Mouse (Mus musculus): ENCODE results near the gene 9130019O22Rik. TPM values are rescaled to one million over a fixed set of nuclear protein-coding genes. Genes with fewer than 3 reads are reported as not detected.
A peak's percentile ranks its signal among the peaks of the same experiment; 100 is the strongest.
"Not testable (repeated sequence)": the region's sequence is repeated elsewhere in the genome, so short reads cannot be mapped to it uniquely, and the experiment has no call there.

The 9130019O22Rik gene
- polyA plus RNA-seq, 1 experiment from 2014 or later, result 5.5 TPM

DNA sequence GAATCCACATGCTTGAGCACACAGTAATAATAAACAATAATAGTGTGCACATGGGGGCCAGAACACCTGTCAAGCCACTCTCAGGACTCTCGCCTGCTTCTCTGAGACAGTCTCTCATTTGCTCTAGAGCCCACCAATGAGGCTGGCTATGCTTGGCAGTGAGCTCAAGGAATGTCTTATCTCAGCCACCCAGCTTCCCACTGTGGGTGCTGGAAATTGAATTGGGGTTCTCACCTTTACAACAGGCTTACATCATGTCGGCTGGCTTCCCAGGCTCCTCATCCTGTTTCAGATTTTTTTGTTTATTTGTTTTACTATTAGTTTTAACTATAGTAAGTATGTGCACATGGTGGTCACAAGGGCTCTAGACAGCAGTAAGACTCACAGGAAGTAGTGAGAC is 15.8 kb downstream of the 9130019O22Rik start:
- no peaks in the 10 kb centered on the region for H3K9me3 ChIP-seq
- no peak for ATAC-seq (replicated peaks)
- H3K27me3 ChIP-seq, result no peaks in the 10 kb centered on the region
- H3K36me3 ChIP-seq, result peaks cover 4% of the 10 kb centered on the region; the same call in 1 of the 2 replicates
- H3K4me3 ChIP-seq, result no peak overlapping the region
- no peak overlapping the region for H3K9ac ChIP-seq (replicated peaks)
- H3K4me2 ChIP-seq (replicated peaks), result no peak overlapping the region
- no peak overlapping the region for H3K27ac ChIP-seq (replicated peaks)
- H3K4me1 ChIP-seq, result peaks cover 4% of the 10 kb centered on the region; the same call in 1 of the 2 replicates
- WGBS, result 88% methylated on average over 2 of the region's 2 CpGs

DNA sequence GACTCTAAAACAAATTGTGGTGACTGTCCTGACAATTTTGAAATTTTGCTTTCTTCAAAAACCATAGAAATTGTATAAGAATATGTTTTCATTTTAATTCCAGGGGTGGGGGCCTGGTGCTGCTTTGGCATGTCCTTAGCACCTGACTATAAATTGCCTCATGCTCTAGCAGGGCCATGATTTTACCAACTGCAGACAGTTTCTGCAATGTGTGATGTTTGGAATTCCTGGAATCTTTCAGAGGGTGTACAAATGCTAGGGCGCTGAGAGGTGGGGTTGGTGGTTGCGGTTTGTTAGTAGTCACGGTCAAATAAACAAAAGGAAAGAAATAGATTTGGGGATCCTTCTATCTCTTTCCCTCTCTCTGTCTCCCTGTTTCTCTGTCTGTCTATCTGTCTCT is 20.7 kb downstream of the 9130019O22Rik start:
- H3K27me3 ChIP-seq, result no peaks in the 10 kb centered on the region
- no peak overlapping the region for H3K4me3 ChIP-seq
- H3K9me3 ChIP-seq, result no peaks in the 10 kb centered on the region
- peaks cover 17% of the 10 kb centered on the region for H3K4me1 ChIP-seq
- H3K27ac ChIP-seq (replicated peaks), result no peak overlapping the region
- no peak overlapping the region for H3K4me2 ChIP-seq (replicated peaks)
- no peak overlapping the region for H3K9ac ChIP-seq (replicated peaks)
- ATAC-seq (replicated peaks), result no peak
- no peaks in the 10 kb centered on the region for H3K36me3 ChIP-seq
- WGBS, result 91% methylated on average over 3 of the region's 3 CpGs

DNA sequence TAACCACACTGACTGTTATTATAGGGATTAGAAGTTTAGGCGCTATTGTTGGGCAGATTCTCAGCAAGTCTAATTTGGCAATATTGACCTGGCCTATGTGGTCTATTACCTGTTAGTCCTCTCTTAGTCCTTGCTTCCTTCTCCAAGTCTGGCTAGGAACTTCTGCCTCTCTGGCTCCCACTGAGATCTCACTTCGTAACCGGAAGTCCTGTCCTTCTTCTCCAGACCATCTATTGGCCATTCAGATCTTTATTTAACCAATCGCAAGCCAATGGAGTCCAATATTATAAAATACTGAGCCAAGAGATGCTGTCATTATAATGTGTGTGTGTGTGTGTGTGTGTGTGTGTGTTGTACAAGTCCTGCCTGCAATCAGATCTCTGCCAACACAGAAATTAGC is 22.8 kb downstream of the 9130019O22Rik start:
- WGBS, result 34% methylated on average over 4 of the region's 4 CpGs
- H3K27me3 ChIP-seq, result peaks cover 3% of the 10 kb centered on the region; the same call in 1 of the 2 replicates
- peak overlapping the region; percentile 57; the same call in 1 of the 2 replicates for H3K9ac ChIP-seq (replicated peaks)
- peak overlapping the region; percentile 76 for H3K4me2 ChIP-seq (replicated peaks)
- no peaks in the 10 kb centered on the region for H3K9me3 ChIP-seq
- ATAC-seq (replicated peaks), result no peak; the same call in 1 of the 2 replicates
- H3K4me3 ChIP-seq, result peak overlapping the region; percentile 38
- no peaks in the 10 kb centered on the region for H3K36me3 ChIP-seq
- 0 out of 2 replicates have a peak overlapping the region, but pooled peaks have one; percentile 35 for H3K27ac ChIP-seq (replicated peaks)
- peaks cover 17% of the 10 kb centered on the region for H3K4me1 ChIP-seq

DNA sequence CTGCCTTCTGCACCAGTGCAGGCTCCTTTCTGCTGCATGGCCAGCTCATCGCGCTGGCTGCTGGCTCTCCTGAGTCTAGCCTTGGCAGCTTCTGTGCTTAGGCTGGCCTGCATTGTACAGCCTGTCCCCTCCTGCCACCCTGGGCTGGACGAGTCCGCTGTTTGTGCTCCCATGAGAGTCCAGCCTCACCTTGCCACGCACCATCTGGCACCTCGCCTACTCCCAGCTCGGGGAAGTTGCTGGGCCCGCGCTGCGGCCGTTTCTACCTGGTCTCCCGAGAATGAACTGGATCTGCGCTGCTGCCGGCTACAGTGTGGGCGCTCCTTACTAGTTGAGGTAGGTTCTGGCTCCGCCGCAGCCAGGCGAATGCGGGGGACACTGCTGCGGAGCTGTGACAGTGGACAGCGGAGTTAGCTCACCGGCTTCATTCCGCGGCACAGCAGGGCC is 23.5 kb downstream of the 9130019O22Rik start:
- H3K27me3 ChIP-seq, result peaks cover 3% of the 10 kb centered on the region; the same call in 1 of the 2 replicates
- no peak for ATAC-seq (replicated peaks)
- peak overlapping the region; percentile 57 for H3K9ac ChIP-seq (replicated peaks)
- H3K9me3 ChIP-seq, result no peaks in the 10 kb centered on the region
- no peaks in the 10 kb centered on the region for H3K36me3 ChIP-seq
- peak overlapping the region; percentile 35; the same call in 1 of the 2 replicates for H3K27ac ChIP-seq (replicated peaks)
- peak overlapping the region; percentile 38 for H3K4me3 ChIP-seq
- H3K4me2 ChIP-seq (replicated peaks), result peak overlapping the region; percentile 76
- 1% methylated on average over 24 of the region's 24 CpGs for WGBS
- H3K4me1 ChIP-seq, result peaks cover 17% of the 10 kb centered on the region

DNA sequence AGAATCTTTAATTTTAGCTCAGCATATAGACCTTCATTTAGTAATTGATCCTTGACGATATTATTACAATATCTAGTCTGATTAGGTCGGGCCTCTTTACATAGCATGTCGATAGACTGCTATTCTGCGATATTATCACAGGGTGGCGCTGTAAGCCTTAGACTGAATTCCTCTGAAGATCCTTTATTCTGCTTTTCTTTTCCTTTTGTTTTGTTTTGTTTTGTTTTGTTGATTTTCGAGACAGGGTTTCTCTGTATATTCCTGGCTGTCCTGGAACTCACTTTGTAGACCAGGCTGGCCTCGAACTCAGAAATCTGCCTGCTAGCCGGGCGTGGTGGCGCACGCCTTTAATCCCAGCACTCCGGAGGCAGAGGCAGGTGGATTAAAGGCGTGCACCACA is 24.5 kb downstream of the 9130019O22Rik start:
- H3K9me3 ChIP-seq; H3K9ac ChIP-seq (replicated peaks); H3K36me3 ChIP-seq; H3K27me3 ChIP-seq; ATAC-seq (replicated peaks); H3K27ac ChIP-seq (replicated peaks): not testable (repeated sequence)
- Histone ChIP-seq H3K4me2 (replicated peaks) (peak overlapping the region; percentile 27), H3K4me3 (peak overlapping the region; percentile 25; the same call in 1 of the 2 replicates), H3K4me1 (peaks cover 17% of the 10 kb centered on the region)
- WGBS, result 9% methylated on average over 13 of the region's 13 CpGs

DNA sequence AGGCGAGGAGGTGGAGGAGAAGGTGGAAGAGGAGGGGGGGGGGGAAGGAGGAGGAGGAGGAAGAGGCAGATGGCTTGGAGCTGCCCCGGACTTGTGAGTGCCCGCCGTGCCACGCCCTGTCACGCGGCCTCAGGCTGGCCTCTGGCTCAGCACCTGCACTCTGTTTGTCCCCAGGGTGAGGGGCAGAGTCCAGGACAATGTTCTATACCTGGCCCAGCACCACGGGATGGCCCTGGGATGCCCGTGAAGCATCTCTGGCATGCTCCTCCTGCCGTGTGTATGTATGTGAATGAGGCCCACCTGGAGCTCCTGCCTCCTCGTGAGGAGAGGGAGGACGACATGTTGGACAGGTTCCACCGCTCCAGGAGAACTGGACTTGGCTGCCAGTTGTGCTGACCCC is 25.5 kb downstream of the 9130019O22Rik start:
- Histone ChIP-seq H3K4me3 (no peak overlapping the region), H3K27ac (replicated peaks) (no peak overlapping the region), H3K27me3 (peaks cover 3% of the 10 kb centered on the region; the same call in 1 of the 2 replicates), H3K9me3 (no peaks in the 10 kb centered on the region), H3K36me3 (no peaks in the 10 kb centered on the region), H3K4me1 (peaks cover 17% of the 10 kb centered on the region), H3K9ac (replicated peaks) (no peak overlapping the region), H3K4me2 (replicated peaks) (no peak overlapping the region)
- 65% methylated on average over 12 of the region's 13 CpGs for WGBS
- ATAC-seq (replicated peaks), result no peak

DNA sequence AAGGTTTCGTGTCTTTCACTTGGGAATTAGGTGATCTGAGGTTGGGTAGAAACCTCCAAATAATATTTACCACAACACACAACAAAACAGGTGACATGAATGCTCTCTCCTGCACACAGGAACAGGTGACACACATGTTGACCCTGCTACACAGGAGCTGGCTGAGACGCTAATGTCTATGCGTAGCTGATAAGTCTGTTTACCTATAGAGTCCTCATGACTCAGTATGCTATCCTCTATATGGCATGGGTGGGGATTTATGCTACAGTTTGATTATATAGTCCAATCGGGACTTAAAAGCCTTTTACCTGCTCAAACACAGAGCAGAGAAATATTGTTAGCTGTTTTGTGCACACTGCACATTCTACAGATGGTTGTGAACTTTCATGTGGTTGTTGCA is 26.7 kb downstream of the 9130019O22Rik start:
- WGBS, result 84% methylated on average over 4 of the region's 4 CpGs
- Histone ChIP-seq H3K4me2 (replicated peaks) (no peak overlapping the region), H3K27me3 (peaks cover 3% of the 10 kb centered on the region; the same call in 1 of the 2 replicates), H3K36me3 (no peaks in the 10 kb centered on the region), H3K9me3 (no peaks in the 10 kb centered on the region), H3K4me3 (no peak overlapping the region), H3K27ac (replicated peaks) (no peak overlapping the region), H3K9ac (replicated peaks) (no peak overlapping the region), H3K4me1 (peaks cover 17% of the 10 kb centered on the region)
- no peak for ATAC-seq (replicated peaks)

DNA sequence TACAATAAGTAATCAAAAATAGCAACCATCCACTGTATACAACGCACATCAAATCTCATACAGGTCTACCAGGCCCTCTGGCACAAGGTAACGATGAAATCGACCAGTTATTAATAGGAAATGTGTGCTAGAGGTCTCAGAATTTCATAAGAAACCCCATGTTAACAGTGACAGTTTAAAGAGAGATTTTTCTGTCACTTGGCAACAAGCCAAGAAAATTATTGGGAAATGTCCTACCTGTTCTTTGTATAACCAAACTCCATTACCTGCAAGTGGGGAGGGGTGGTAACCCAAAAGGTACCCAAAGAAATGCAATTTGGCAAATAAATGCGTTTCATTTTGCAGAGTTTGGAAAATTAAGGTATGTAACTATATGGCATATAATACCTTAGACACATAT is 28.5 kb downstream of the 9130019O22Rik start:
- H3K4me3 ChIP-seq, result no peak overlapping the region
- no peaks in the 10 kb centered on the region for H3K9me3 ChIP-seq
- H3K27ac ChIP-seq (replicated peaks), result no peak overlapping the region
- 71% methylated on average over 4 of the region's 4 CpGs for WGBS
- no peak for ATAC-seq (replicated peaks)
- peaks cover 6% of the 10 kb centered on the region for H3K4me1 ChIP-seq
- H3K27me3 ChIP-seq, result peaks cover 3% of the 10 kb centered on the region; the same call in 1 of the 2 replicates
- no peaks in the 10 kb centered on the region for H3K36me3 ChIP-seq
- H3K9ac ChIP-seq (replicated peaks), result no peak overlapping the region
- no peak overlapping the region for H3K4me2 ChIP-seq (replicated peaks)

DNA sequence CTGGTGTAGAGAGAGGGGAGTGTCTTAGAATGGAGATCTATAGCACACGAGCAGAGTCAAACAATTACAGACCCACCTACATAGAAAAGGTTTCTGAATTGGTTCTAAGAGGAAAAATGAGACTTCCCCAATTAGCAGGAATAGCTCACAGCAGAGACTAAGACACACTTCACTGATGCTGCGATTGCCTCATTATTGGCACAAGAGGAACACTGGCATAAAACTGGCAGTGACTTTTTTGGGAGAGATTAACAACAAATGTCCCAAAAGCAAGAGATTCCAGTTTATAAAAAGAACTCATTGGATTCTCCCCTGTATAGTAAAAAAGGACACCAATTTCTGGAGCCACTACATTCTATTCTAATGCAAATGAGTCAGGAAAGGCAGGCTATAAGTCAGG is 29.1 kb downstream of the 9130019O22Rik start:
- Histone ChIP-seq H3K9ac (replicated peaks) (no peak overlapping the region), H3K4me1 (peaks cover 2% of the 10 kb centered on the region; the same call in 1 of the 2 replicates), H3K9me3 (no peaks in the 10 kb centered on the region), H3K4me2 (replicated peaks) (no peak overlapping the region), H3K27me3 (peaks cover 3% of the 10 kb centered on the region; the same call in 1 of the 2 replicates), H3K36me3 (no peaks in the 10 kb centered on the region), H3K27ac (replicated peaks) (no peak overlapping the region), H3K4me3 (no peak overlapping the region)
- ATAC-seq (replicated peaks), result no peak
- 23% methylated on average over 2 of the region's 2 CpGs for WGBS

DNA sequence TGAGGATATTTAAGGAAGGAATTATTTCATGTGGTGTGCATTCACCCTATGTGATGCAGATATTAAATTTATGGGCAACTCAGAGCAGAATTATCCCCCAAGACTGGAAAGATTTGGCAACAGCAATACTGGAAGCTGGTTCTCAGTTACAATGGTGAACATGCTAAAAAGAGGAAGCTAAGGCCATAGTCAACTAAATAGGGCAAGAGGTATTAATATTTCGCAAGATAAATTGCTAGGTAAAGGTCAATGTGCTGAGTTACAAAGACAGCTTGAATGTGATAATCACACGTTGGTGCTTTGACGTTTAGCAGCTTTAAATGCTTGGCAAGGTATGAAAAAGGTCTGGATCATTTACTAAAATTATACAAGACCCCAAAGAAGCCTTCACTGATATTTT is 31.2 kb downstream of the 9130019O22Rik start:
- Histone ChIP-seq H3K4me1 (no peaks in the 10 kb centered on the region), H3K4me3 (no peak overlapping the region), H3K27me3 (peaks cover 3% of the 10 kb centered on the region; the same call in 1 of the 2 replicates), H3K9ac (replicated peaks) (no peak overlapping the region), H3K9me3 (no peaks in the 10 kb centered on the region), H3K27ac (replicated peaks) (no peak overlapping the region), H3K36me3 (no peaks in the 10 kb centered on the region), H3K4me2 (replicated peaks) (no peak overlapping the region)
- ATAC-seq (replicated peaks), result no peak
- 65% methylated on average over 3 of the region's 3 CpGs for WGBS

DNA sequence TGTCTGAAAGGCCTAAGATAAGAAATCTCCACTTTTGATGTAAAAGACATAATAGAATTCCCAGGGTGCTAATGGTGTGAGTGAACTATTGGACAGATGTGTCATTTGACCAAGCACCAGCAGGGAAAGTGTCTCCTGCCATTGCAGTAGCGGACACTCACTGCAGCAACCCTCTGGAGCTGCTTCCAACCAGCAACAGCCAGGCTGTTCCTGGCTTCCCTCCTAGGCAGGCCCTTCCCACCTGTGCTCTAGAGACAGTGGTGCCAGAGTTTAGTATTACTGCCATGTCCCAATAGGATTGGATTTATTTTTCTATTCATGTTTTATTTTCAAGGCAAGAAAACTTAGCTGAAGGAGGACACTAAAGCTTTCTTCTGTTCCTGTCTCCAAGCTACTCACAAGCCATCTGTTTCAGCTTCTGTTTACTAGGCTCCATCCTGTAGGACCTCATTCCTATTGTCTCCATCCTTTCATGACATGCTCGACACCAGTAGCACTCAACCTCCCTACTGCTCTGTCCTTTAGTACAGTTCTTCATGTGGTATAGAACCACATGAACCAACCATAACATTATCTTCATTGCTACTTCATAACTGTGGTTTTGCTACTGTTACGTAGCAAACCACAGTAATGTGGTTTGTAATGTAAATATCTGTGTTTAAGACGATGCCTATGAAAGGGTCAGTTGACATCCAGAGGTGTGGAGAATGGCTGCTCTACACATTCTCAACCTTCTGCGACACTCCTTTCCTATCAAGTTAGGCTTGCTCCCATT is 35.5 kb downstream of the 9130019O22Rik start:
- Histone ChIP-seq H3K36me3 (no peaks in the 10 kb centered on the region), H3K4me1 (peaks cover 7% of the 10 kb centered on the region), H3K9ac (replicated peaks) (no peak overlapping the region), H3K27ac (replicated peaks) (no peak overlapping the region), H3K27me3 (no peaks in the 10 kb centered on the region), H3K4me3 (no peak overlapping the region), H3K9me3 (no peaks in the 10 kb centered on the region), H3K4me2 (replicated peaks) (no peak overlapping the region)
- 86% methylated on average over 5 of the region's 5 CpGs for WGBS
- ATAC-seq (replicated peaks), result no peak

DNA sequence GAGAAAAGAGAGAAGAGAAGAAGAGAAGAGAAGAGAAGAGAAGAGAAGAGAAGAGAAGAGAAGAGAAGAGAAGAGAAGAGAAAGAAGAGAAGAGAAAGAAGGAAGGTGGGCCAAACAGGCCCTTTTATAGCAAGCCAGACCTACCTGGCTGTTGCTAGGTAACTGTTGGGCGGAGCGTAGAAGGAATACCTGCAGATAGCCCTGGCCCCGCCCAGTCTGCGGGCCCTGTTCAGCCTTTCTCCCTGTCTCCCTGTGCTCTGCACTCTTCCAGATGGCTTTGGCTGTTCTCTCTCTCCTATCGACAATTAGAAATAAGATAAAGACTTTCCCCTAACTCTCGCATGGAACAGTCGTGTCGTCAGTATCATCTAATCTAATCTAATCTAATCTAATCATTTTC is 40.3 kb downstream of the 9130019O22Rik start:
- Histone ChIP-seq H3K4me2 (replicated peaks) (peak overlapping the region; percentile 83), H3K9ac (replicated peaks) (peak overlapping the region; percentile 72; the same call in 1 of the 2 replicates), H3K36me3 (no peaks in the 10 kb centered on the region; the same call in 1 of the 2 replicates), H3K9me3 (no peaks in the 10 kb centered on the region), H3K4me1 (peaks cover 19% of the 10 kb centered on the region), H3K27me3 (no peaks in the 10 kb centered on the region), H3K27ac (replicated peaks) (no peak overlapping the region), H3K4me3 (peak overlapping the region; percentile 94)
- 9% methylated on average over 8 of the region's 8 CpGs for WGBS
- no peak for ATAC-seq (replicated peaks)
